Mouse (Mus musculus): Measurements from ENCODE around the gene Ttll10. TPM values are rescaled to one million over a fixed set of nuclear protein-coding genes. Genes with fewer than 3 reads are reported as not detected.

The Ttll10 gene
- total RNA-seq, 2 experiments from 2014 or later = not detected

- no peak for ATAC-seq (replicated peaks; ENCODE audit: low FRiP score, poor library complexity, severe bottlenecking)
Observed at GRCm38 (mm10) chr4:156031593-156032391, 27.4 kb downstream of the Ttll10 start.

- no peak for ATAC-seq (replicated peaks; ENCODE audit: low FRiP score, poor library complexity, severe bottlenecking)
Observed at GRCm38 (mm10) chr4:156031255-156031592, 28.0 kb downstream of the Ttll10 start.

GRCm38 (mm10) chr4:156030651-156031118 is 28.5 kb downstream of the Ttll10 start:
- no peak for ATAC-seq (replicated peaks; ENCODE audit: low FRiP score, poor library complexity, severe bottlenecking)

DNA sequence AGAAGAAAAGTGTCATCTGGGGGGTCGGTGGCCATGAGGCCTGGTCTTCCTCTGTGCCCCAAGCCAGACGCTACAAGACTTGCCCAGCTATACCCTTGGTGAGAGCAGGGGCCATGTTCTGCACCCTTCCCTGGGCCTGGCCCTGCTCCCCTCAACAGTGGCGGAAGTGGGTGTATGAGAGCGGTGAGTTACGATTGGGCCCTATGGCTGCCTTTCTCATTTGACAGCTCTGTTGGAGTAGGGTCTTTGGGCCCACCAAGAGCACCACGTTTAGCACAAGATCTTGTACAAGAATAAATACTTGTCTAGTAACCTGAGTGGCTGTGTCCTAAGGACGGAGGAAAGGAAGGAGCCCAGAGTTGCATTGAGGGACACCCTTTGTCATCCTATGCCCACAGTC is 30.6 kb downstream of the Ttll10 start:
- no peak for ATAC-seq (replicated peaks; ENCODE audit: low FRiP score, poor library complexity, severe bottlenecking)

DNA sequence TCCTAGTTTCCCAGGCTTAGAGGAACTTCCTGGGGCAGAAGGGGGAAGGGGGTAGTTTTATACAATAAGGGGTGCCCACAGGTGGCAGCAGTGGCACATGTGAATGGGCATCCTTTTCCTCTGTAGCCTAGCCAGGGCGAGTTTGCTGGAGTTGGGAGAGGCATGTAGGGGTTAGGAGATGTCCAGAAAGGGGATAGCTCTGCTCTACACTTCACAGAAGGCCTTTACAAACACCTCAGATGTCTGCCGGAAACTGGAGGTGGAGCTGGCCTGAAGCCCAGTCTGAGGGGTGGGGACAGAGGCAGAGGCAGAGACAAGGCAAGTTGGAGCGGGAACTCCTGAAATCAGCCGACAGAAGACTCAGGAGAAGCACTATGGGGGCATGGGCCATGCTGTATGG is 33.2 kb downstream of the Ttll10 start, which contains the start of gene Tnfrsf18:
Gene Tnfrsf18, plus strand, starts transcription at position 152 of the 400 bp plus-strand sequence.
- ATAC-seq (replicated peaks; ENCODE audit: low FRiP score, poor library complexity, severe bottlenecking) = no peak

DNA sequence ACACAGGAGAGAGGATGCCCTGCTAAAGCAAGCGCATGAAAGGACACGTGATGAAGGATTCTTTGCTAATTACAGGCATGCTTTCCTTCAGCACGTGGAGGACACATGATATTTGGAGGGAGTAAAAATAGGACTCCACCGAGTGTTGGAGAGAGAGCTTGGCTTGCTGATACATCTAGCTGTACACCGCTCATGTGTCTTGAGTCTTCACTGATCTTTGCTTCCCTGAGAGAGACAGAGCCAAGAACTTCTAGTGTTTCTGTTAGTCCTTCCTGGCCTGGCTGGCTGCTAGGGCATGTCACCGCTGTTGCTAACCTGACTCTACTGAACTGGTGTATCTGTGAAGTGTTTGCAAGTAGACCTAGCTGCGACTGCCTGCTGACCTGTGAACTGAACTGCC is 35.0 kb downstream of the Ttll10 start:
- ATAC-seq (replicated peaks; ENCODE audit: low FRiP score, poor library complexity, severe bottlenecking) = no peak

- no peak for ATAC-seq (replicated peaks; ENCODE audit: low FRiP score, poor library complexity, severe bottlenecking)
Observed at GRCm38 (mm10) chr4:156023520-156023919, 35.7 kb downstream of the Ttll10 start.

DNA sequence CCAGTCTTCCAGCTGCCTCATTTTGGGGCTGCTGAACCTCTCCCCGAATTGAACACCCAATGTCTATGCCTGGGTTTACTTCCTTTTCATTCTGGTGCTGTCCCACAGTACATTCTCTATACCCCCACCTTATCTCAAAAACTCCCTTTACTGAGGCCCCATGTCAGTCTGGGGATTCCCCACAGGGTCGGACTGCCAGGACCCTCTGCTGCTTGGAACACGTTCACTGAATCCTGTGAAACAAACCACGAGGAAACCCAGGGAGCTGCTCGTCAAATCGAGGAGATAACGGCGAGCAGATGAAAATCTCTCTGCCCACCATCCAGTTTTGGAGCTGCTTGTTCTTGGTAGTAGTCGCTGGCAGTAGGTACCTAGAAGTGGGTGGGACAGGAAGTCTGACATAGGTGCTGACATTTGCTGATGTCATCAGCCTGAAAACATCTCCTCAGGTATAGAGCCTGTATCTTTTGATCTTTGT is 37.2 kb downstream of the Ttll10 start:
- ATAC-seq (replicated peaks; ENCODE audit: low FRiP score, poor library complexity, severe bottlenecking) = no peak

DNA sequence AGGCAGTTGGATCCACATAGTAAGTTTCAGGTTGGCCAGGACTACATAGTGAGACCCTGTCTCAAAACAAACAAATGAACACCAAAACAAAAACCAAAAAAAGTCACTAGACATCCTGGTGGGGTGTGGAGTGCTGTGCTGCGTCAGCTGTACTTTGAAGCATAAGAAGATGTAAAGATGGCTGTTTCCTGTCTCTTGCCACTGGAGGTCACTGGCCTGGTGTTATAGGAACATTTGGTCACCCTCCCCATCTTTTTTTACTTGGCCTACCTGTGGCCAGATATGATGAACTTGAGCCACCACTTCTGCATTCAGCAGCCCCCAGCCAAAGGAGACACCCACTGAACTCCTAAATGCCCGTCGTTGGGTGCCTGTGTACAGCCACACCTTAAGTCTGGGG is 37.8 kb downstream of the Ttll10 start:
- ATAC-seq (replicated peaks; ENCODE audit: low FRiP score, poor library complexity, severe bottlenecking) = no peak

DNA sequence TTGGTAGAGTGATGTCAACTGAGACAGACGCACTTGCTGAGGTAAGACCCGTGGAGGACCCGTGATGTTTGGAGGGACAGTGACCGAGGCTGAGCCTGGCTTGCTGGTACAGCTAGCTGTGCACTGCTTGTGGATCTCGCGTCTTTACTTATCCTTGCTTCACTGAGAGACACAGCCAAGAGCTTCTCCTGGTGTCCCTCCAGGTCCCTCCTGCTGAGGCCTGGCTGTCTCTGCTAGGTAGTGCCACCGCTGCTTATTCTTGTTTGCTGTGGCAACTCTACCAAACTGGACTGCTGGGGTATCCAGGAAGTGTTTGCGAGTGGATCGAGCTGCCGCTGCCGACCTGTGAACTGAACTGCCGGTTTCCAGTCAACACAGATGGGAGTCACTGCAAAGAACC is 39.4 kb downstream of the Ttll10 start:
- no peak for ATAC-seq (replicated peaks; ENCODE audit: low FRiP score, poor library complexity, severe bottlenecking)

DNA sequence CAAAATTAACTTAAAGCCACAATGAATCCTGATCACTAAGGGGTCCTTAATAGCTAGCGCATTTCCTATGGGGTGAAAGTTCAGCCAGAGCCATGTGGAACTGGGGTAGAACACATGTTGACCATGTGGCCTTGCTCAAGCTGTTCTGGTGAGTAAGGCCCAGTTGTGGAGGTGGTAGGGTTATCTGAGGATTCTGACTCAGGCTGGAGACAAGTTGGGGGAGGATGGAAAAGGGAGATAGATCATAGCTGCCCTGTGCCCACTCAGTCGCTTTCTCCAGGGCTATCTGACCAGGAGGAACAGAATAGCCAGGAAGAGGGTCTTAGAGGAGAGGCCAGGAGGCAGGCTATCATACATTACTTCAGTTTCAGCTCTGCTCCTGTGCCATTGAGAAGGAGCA is 44.8 kb downstream of the Ttll10 start:
- ATAC-seq (replicated peaks; ENCODE audit: low FRiP score, poor library complexity, severe bottlenecking) = no peak

DNA sequence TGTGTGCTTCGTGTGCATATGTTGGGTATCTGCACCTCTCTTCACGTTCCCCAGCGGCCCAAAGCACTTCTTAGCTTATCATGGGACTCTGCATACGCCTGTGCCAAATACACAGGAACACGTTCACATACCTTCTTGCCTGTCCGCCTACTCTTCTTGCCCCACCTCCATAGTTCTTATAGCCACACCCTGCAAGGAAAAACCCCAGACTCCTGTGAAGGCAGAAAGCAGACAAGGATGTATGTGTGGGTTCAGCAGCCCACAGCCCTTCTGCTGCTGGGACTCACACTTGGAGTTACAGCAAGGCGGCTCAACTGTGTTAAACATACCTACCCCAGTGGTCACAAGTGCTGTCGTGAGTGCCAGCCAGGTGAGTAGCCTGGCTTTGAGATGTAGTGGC is 45.6 kb downstream of the Ttll10 start, which contains the start of gene Tnfrsf4:
Gene Tnfrsf4, plus strand, starts transcription at position 207 of the 400 bp plus-strand sequence.
- ATAC-seq (replicated peaks; ENCODE audit: low FRiP score, poor library complexity, severe bottlenecking) = no peak

DNA sequence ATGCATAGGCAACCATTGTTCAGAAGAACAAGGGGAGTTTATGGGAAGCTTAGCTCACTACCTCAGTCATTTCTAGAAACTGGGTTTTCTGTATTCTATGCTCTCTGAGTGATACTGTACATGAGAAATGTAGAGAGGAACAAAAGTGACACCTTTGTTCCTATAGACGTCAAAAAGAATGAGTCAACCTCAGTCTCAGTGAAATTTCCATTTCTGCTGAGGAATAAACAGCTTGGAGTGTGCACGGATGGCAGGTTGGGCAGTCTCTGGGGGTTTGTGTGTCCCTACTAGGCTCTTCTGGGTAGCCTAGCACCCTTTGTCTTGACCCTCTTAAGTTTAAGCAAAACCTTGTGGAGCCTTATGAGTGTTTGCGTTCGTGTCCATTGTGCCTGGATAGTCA is 50.8 kb downstream of the Ttll10 start:
- ATAC-seq (replicated peaks; ENCODE audit: low FRiP score, poor library complexity, severe bottlenecking) = no peak

GRCm38 (mm10) chr4:156004109-156004508 is 55.1 kb downstream of the Ttll10 start:
- no peak for ATAC-seq (replicated peaks; ENCODE audit: low FRiP score, poor library complexity, severe bottlenecking)

DNA sequence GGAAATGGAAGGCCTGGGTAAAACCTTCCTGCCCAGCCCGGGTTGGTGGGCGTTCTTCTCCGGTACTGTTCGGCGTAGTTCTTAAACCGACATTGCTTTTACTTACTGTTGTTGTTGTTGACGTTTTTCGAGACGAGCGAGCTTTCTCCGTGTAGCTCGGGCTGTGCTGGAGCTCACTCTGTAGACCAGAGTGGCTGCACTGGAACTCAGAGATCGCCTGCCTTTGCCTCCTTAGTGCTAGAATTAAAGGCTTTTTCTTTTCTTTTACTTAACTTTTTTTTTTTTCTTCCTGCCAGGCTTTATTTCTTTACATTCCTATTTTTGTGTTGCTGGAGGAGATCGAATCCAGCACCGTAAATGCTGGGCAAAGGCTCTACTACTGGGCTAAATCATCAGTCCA is 65.6 kb downstream of the Ttll10 start:
- no peak for ATAC-seq (replicated peaks; ENCODE audit: low FRiP score, poor library complexity, severe bottlenecking)

DNA sequence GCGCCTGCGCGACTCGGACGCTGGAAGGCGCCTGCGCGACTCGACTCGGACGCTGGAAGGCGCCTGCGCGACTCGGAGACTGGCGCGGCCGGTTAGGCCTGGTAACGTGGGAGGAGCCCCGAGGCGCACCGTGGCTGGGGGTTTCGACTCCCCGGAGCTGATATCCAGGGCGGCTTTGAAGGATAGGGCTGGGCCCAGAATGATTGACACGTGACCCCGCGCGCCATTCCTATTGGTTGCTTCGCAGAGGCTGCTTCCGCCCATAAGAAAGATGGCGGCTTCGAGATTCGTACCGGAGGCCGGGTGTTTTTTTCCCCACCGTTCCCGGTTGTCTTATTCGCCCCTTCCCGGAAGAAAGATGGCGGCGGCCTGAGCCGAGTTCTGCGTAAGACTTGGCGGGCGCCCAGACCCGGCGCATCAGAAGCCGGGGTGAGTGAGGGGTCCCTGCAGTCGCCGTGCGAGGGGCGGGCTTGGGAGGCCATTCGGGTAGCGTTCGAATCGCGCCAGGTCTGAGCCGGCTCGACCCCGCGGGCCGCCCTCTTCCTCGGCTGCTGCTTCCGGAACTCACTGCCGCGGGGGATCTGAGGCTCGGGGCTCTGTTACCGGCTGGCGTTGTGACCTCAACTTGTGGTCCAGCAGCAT is 66.2 kb downstream of the Ttll10 start:
- peak; percentile 82 for ATAC-seq (replicated peaks; ENCODE audit: low FRiP score, poor library complexity, severe bottlenecking)

DNA sequence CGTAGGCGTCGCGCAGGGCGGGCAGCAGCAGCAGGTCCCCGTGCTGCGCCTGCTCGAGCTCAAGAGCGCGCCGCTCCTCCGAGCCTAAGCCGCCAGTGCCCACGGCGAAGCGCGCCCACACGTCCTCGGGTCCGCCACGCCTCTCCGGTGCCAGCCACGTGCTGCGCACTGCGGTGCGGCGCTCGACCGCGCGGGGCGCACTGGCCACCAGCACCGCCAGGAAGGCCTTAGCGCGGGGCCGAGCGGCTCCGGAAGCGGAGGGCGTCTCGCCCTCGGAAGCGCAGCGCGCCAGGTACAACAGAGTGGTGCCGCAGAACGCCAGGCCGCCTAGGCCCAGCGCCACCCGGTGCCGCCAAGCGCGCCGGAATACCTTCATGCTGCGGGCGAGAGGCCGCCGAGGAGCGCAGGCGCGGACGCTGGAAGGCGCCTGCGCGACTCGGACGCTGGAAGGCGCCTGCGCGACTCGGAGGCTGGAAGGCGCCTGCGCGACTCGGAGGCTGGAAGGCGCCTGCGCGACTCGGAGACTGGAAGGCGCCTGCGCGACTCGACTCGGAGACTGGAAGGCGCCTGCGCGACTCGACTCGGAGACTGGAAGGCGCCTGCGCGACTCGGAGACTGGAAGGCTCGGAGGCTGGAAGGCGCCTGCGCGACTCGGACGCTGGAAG is 66.8 kb downstream of the Ttll10 start, which contains the start of the genes B3galt6 and Sdf4:
Gene B3galt6, minus strand, starts transcription at position 409 of the 665 bp plus-strand sequence.
Gene Sdf4, plus strand, starts transcription at position 632 of the 665 bp plus-strand sequence.
- ATAC-seq (replicated peaks; ENCODE audit: low FRiP score, poor library complexity, severe bottlenecking) = peak; percentile 83

GRCm38 (mm10) chr4:155991908-155992230 is 67.3 kb downstream of the Ttll10 start:
- ATAC-seq (replicated peaks; ENCODE audit: low FRiP score, poor library complexity, severe bottlenecking) = no peak

GRCm38 (mm10) chr4:155991211-155991907 is 67.9 kb downstream of the Ttll10 start:
- ATAC-seq (replicated peaks; ENCODE audit: low FRiP score, poor library complexity, severe bottlenecking) = no peak

All from erythroid progenitor cell, adult 5-6 weeks (primary cell).